Mouse (Mus musculus) yolk sac, embryonic 10.5 days (tissue): ENCODE data around the gene Zfhx3.

ENCODE experiments used
- DNase-seq: peaks from one replicate; pipeline ENCODE4 v3.0.0-alpha.2; 2017; ENCODE audit warnings: low spot score

Zfhx3 gene

DNA sequence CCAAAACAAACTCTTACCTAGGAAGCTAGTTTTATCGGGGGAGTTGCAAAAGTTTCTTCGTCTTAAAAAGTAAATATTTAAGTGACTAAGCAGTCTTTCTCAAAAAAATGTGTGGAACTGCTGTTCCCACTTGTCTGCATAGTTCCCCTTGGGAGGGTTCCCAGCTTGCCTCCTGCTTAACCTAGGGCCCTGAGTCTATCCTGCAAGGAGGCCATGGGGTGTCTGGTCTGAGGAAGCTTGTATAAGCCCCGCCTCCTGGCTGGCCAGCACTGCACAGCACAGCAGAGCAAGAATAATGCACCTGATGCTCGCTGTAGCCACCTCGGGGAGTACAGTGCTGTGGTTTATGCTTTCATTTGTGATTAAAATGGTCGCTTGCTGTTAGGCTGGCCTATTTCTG, 775.6 kb downstream of the Zfhx3 start:
- no peak for DNase-seq

GRCm38 (mm10) chr8:108720840-108721239, 778.4 kb downstream of the Zfhx3 start:
- no peak for DNase-seq

- DNase-seq = no peak
Observed at GRCm38 (mm10) chr8:108722671-108723513, 780.4 kb downstream of the Zfhx3 start.

- DNase-seq = no peak
Observed at GRCm38 (mm10) chr8:108723636-108724035, 781.2 kb downstream of the Zfhx3 start.

DNA sequence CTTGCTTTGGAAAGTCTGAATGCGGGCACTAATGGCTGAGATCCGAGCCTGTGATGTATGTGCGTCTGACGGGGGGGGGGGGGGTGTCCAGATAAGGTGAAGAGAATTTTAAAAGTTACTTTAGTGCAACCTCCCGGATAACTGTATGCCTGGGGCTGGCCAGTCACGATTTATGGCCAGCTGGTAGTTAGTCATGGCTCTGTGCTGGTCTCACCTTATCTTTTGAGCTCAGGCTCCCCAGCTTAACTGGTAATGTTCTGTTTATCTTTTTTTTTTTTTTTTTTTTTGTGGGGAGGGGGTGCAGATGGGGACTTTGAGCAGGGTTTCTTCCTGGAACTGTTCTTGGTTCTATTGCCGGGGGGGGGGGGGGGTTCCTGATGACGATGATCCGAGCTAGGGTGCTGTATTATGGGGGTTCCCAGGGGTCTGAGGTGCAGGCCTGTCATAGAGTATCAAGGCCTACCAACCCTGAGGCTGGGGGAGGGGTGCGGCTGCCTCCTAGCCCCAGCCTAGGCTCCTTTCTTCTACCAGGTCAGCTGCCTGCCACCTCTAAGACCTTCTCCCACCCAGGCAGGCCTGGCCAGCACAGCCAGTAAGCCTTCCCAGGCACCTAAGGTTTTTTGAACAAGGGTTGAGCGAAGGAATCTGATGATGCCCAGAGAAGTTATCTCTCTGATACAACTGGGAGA, 782.5 kb downstream of the Zfhx3 start:
- DNase-seq = peak; percentile 67

DNA sequence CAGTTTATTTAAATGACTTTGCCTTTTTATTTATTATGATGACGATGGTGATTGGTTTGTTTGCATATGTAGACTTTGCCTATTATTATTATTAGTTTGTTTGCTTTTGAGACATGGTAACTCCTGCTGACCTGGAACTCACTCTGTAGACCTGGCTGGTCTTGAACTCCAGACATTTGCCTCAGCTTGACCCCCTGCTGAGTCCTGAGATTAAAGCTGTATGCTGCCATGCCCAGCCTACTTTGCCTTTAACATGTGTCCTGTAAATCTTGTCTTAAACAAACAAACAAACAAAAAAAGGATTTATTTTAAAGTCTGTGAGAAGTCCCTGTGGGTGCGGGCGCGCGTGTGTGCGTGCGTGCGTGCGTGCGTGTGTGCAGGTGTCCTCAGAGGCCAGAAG, 783.2 kb downstream of the Zfhx3 start:
- no peak for DNase-seq

GRCm38 (mm10) chr8:108726541-108727241, 784.2 kb downstream of the Zfhx3 start:
- no peak for DNase-seq

DNA sequence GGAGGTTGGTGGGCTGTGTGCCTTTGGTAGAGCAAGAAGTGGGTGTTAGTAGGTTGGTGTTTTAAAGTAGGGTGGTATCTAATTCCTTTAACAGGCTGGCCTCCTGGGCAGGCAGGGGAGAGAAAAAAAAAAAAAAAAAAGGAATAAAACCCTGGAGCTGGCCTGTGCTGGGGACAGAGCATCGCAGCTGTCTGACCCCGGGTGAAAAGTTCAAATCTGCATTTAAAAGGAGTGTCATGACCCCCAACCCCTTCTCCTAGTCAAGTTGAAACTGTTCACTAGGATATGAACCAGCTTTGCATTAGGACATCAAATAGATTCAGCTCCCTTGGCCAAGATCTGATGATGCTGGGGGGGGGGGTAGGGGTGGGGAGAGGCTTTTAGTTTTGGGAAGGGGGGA, 786.7 kb downstream of the Zfhx3 start:
- no peak for DNase-seq

DNA sequence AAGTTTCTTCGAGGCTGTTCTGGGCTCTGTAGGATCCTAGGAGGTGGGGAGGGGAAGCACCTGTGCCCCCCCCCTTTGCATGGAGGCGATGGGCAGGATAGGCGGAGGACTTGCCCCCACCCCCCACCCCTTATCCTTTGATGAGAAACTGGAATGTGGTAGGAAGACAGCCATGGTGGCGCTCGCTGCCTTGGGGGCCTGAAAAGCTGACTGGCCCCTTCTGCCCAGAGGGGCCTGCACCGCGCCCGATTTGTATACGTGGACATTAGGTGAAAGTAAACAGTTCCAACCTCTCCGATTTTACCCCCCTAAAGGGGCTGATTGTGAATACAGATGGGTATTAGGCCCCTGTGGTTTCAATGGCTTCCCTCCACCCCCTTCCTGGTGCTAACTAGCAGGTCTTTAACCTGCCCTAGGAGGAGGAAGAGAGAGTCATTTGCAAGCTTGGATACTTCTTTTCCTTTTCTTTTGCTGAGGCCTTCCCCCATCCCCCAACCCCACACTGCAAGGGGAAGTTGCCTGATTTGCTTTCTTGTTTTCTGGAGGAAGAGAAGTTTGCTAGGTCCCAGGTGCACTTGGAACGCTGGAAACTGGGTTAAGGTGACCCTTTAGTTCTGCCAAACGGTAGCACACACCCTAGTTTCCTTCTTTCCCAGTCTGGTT, 787.4 kb downstream of the Zfhx3 start:
- DNase-seq = no peak

- DNase-seq = no peak
Observed at GRCm38 (mm10) chr8:108730907-108731440, 788.5 kb downstream of the Zfhx3 start.

- no peak for DNase-seq
Observed at GRCm38 (mm10) chr8:108732500-108732899, 790.1 kb downstream of the Zfhx3 start.

DNA sequence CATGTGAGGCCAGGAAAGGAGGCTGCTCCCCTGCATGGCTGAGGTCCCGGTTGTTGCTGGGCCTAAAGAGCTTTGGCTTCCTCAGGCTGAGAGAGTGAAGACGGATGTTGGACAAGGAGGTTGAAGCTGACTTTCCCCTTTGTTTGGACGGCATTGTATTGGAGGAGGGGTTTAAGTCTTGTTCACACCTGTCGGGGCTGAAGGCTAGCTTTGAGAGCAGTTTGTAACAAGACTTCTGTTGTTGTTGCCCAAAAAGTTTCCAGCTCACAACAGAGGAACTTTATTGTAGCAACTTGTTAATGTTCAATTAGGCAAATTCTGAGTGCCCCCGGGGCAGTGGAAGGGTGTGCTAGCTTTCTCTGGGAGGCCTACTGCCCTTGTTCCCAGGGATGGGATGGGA, 790.9 kb downstream of the Zfhx3 start:
- DNase-seq = no peak

- peak; percentile 51 for DNase-seq
Observed at GRCm38 (mm10) chr8:108736442-108736841, 794.0 kb downstream of the Zfhx3 start.

GRCm38 (mm10) chr8:108738179-108738578, 795.7 kb downstream of the Zfhx3 start:
- DNase-seq = no peak

DNA sequence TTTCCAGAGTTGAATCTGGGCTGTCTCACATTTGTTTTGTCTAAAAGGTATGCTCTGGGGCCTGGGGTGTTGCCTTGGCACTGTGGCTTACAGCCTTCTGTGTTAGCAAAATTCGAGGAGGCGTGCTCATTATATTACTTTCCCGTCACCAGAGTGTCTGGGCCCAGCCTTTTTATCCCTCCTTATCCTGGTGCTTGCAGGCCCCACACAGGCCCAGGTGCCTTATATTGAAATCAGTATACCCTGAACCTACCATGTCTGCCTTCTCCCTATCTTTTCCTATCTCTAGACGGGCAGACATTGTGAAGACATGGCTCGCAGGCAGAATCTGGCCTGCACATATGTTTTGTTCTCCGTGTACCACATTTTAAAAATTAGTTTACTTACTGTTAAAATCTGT, 797.1 kb downstream of the Zfhx3 start:
- DNase-seq = no peak

DNA sequence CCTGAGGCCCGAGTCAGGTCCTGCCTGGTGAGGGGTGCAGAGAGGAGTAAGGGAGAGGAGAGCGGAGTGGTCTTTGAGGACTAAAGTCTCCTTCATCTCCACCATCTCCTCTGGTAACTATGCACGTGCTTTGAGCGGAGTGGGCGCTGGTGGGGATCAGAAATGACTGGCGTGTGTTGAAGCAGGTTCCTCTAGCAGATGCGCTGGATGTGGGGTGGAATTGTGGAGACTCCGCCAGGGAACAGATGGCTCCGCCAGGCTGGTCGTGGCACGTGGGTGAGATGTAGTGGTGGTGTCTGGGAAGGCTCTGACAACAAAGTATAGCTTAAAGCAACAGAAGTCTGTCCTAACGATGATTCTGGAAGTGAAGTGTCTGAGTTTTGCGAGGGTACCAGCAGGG, 798.0 kb downstream of the Zfhx3 start:
- DNase-seq = no peak

GRCm38 (mm10) chr8:108741651-108742050, 799.2 kb downstream of the Zfhx3 start:
- no peak for DNase-seq

GRCm38 (mm10) chr8:108742465-108742864, 800.0 kb downstream of the Zfhx3 start:
- DNase-seq = no peak

DNA sequence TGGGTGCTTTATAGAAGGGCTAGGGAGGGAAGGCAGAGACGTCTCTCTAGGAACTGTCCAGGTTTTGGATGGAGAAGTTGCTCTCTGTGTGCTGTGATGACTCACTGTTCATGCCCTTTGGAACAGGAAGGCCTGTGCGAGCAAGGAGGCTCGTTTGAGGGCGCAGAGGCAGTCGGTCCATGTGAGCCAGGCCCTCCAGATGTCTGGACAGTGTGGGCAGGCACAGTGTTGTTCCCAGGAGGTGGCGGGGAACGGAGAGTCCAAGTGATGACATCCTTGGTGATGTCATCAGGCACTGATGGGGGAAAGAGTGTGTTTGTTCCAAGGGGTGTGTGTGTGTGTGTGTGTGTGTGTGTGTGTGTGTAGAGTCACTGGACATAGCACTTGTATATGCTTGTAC, 800.8 kb downstream of the Zfhx3 start:
- DNase-seq = no peak

DNA sequence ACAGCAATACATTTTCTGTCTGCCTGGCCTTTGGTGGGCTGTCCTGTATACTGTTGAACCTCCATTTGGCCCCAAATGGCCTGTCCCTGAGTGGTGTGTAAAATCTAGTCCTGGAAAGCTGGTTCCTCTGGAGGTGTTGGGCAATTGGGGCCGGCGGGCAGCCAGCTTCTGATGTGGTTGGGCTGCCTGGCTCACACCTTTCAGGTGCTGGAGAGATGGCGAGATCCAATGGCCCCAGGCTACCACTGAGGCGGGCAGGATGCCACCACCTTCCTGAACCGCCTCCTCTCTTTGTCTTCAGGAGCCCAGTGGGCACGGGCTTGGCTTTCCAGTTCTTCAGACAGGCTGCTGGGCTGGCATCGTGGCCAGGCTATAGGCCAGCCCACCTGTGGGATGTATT, 803.1 kb downstream of the Zfhx3 start:
- DNase-seq = no peak

- DNase-seq = no peak
Observed at GRCm38 (mm10) chr8:108748095-108748494, 805.7 kb downstream of the Zfhx3 start.

- no peak for DNase-seq
Observed at GRCm38 (mm10) chr8:108748851-108749376, 806.5 kb downstream of the Zfhx3 start.
